Mouse (Mus musculus) midbrain, embryonic 14.5 days (tissue): ENCODE results near the gene Tbx3. TPM values are rescaled to one million over a fixed set of nuclear protein-coding genes. Genes with fewer than 3 reads are reported as not detected.

Experiments
- ATAC-seq: fragments of 200-750 bp; cut with Nextera tagmentation; 2 replicates; pipeline ENCODE4 v1.8.0; 2017; ENCODE audit warnings: moderate number of reproducible peaks, moderate library complexity; ENCODE audit not compliant: low FRiP score, low TSS enrichment
- DNase-seq: peaks from one replicate; pipeline ENCODE4 v3.0.0-alpha.2; 2015
- H3K27ac ChIP-seq: fragments of 300-500 bp; sonication (generic); replicated peaks from 2 replicates; pipeline ENCODE4 v1.5.1; 2014; ENCODE audit warnings: mild to moderate bottlenecking, low read depth, low read length, moderate library complexity
- H3K27me3 ChIP-seq: fragments of 300-500 bp; sonication (generic); 2 replicates; pipeline ENCODE4 v1.6.1; 2014; ENCODE audit warnings: low read length, control low read depth, mixed read lengths; ENCODE audit not compliant: control insufficient read depth, insufficient read depth
- H3K36me3 ChIP-seq: fragments of 300-500 bp; sonication (generic); 2 replicates; pipeline ENCODE4 v1.6.1; 2014; ENCODE audit warnings: low read length, control low read depth; ENCODE audit not compliant: control insufficient read depth, insufficient read depth
- H3K4me1 ChIP-seq: fragments of 300-500 bp; sonication (generic); 2 replicates; pipeline ENCODE4 v1.6.1; 2014; ENCODE audit warnings: mild to moderate bottlenecking, antibody characterized with exemption, low read length, control low read depth; ENCODE audit not compliant: control insufficient read depth, insufficient read depth
- H3K4me2 ChIP-seq: fragments of 300-500 bp; sonication (generic); 2 replicates; pipeline ENCODE4 v1.6.1; 2014; ENCODE audit warnings: mild to moderate bottlenecking, low read length, moderate library complexity
- H3K4me3 ChIP-seq: fragments of 300-500 bp; sonication (generic); replicated peaks from 2 replicates; pipeline ENCODE4 v1.5.1; 2014; ENCODE audit warnings: low read depth, low read length
- H3K9ac ChIP-seq: fragments of 300-500 bp; sonication (generic); replicated peaks from 2 replicates; pipeline ENCODE4 v1.6.1; 2014; ENCODE audit warnings: mild to moderate bottlenecking, low read length, moderate library complexity
- H3K9me3 ChIP-seq: fragments of 300-500 bp; sonication (generic); 2 replicates; pipeline ENCODE4 v1.6.1; 2016; ENCODE audit warnings: low read length, control low read depth, mixed read lengths; ENCODE audit not compliant: control insufficient read depth
- WGBS: fragments of 180-500 bp; shearing (Covaris S2); extraction: QIAGEN DNeasy Blood & Tissue Kit; methylation state at CpG from one replicate; pipeline ENCODE4 v1.1.7; 2014; 5-methylcytosine and 5-hydroxymethylcytosine counted together
- polyA plus RNA-seq: library from polyadenylated mRNA; unstranded; fragments of >200 nt; fragmentation: Nextera tagmentation; extraction: Ambion mirVana; gene quantifications from 2 replicates; pipeline ENCODE4 v1.2.1, GENCODE M21; 2014

The Tbx3 gene
- polyA plus RNA-seq, 1 experiment from 2014 or later, result 2.4 TPM

GRCm38 (mm10) chr5:119657804-119658203 lies 12.7 kb upstream of the Tbx3 start:
- no peak overlapping the region for H3K9ac ChIP-seq
- H3K27ac ChIP-seq, result no peak overlapping the region
- no peak for ATAC-seq
- peaks cover 85% of the 10 kb centered on the region for H3K27me3 ChIP-seq
- no peaks in the 10 kb centered on the region for H3K36me3 ChIP-seq
- H3K4me2 ChIP-seq, result no peak overlapping the region
- DNase-seq, result no peak
- no peaks in the 10 kb centered on the region for H3K4me1 ChIP-seq
- 3% methylated on average over 6 of the region's 6 CpGs for WGBS
- H3K4me3 ChIP-seq, result no peak overlapping the region
- H3K9me3 ChIP-seq, result no peaks in the 10 kb centered on the region

- no peak overlapping the region for H3K27ac ChIP-seq
- WGBS, result 6% methylated on average over 5 of the region's 5 CpGs
- ATAC-seq, result no peak
These were observed 12.1 kb upstream of the Tbx3 start for GRCm38 (mm10) chr5:119658396-119658795.

GRCm38 (mm10) chr5:119659041-119659440 lies 11.4 kb upstream of the Tbx3 start:
- DNase-seq, result no peak

More at GRCm38 (mm10) chr5:119658396-119658795, 12.1 kb upstream of the Tbx3 start:
- no peak for DNase-seq
- Histone ChIP-seq H3K4me1 (no peaks in the 10 kb centered on the region), H3K4me2 (no peak overlapping the region), H3K9ac (no peak overlapping the region), H3K27me3 (peaks cover 91% of the 10 kb centered on the region), H3K9me3 (no peaks in the 10 kb centered on the region), H3K36me3 (no peaks in the 10 kb centered on the region), H3K4me3 (no peak overlapping the region)

GRCm38 (mm10) chr5:119660526-119661410 lies 9.7 kb upstream of the Tbx3 start:
- 1% methylated on average over 25 of the region's 25 CpGs for WGBS
- DNase-seq (no peak), ATAC-seq (no peak)
- H3K9me3 ChIP-seq, result no peaks in the 10 kb centered on the region
- no peaks in the 10 kb centered on the region for H3K4me1 ChIP-seq
- no peaks in the 10 kb centered on the region for H3K36me3 ChIP-seq
- H3K27me3 ChIP-seq, result peaks cover 91% of the 10 kb centered on the region
- H3K4me3 ChIP-seq, result no peak overlapping the region
- H3K9ac ChIP-seq, result no peak overlapping the region
- H3K27ac ChIP-seq, result no peak overlapping the region
- H3K4me2 ChIP-seq, result no peak overlapping the region

More at GRCm38 (mm10) chr5:119659041-119659440, 11.4 kb upstream of the Tbx3 start:
- WGBS, result 2% methylated on average over 3 of the region's 3 CpGs
- no peak overlapping the region for H3K9ac ChIP-seq
- H3K4me3 ChIP-seq, result no peak overlapping the region
- no peaks in the 10 kb centered on the region for H3K9me3 ChIP-seq
- H3K36me3 ChIP-seq, result no peaks in the 10 kb centered on the region
- no peak overlapping the region for H3K4me2 ChIP-seq
- ATAC-seq, result no peak
- no peaks in the 10 kb centered on the region for H3K4me1 ChIP-seq
- peaks cover 91% of the 10 kb centered on the region for H3K27me3 ChIP-seq
- H3K27ac ChIP-seq, result no peak overlapping the region

- Histone ChIP-seq H3K9ac (no peak overlapping the region), H3K36me3 (no peaks in the 10 kb centered on the region), H3K27ac (no peak overlapping the region), H3K9me3 (no peaks in the 10 kb centered on the region), H3K4me3 (no peak overlapping the region), H3K27me3 (peaks cover 91% of the 10 kb centered on the region), H3K4me2 (no peak overlapping the region), H3K4me1 (no peaks in the 10 kb centered on the region)
- 2% methylated on average over 11 of the region's 11 CpGs for WGBS
- DNase-seq, result no peak
- ATAC-seq, result no peak
These were observed 9.0 kb upstream of the Tbx3 start for GRCm38 (mm10) chr5:119661474-119661873.

- H3K4me3 ChIP-seq, result no peak overlapping the region
- no peaks in the 10 kb centered on the region for H3K4me1 ChIP-seq
- DNase-seq (no peak), ATAC-seq (no peak)
- H3K9me3 ChIP-seq, result no peaks in the 10 kb centered on the region
- H3K36me3 ChIP-seq, result no peaks in the 10 kb centered on the region
- no peak overlapping the region for H3K27ac ChIP-seq
- H3K27me3 ChIP-seq, result peaks cover 92% of the 10 kb centered on the region
- 1% methylated on average over 13 of the region's 13 CpGs for WGBS
- no peak overlapping the region for H3K9ac ChIP-seq
- H3K4me2 ChIP-seq, result no peak overlapping the region
These were observed 8.1 kb upstream of the Tbx3 start for GRCm38 (mm10) chr5:119662326-119662725.

GRCm38 (mm10) chr5:119662731-119663130 lies 7.7 kb upstream of the Tbx3 start:
- ATAC-seq (no peak), DNase-seq (no peak)
- WGBS, result under 1% methylated on average over 12 of the region's 12 CpGs

GRCm38 (mm10) chr5:119663241-119663640 lies 7.2 kb upstream of the Tbx3 start:
- Histone ChIP-seq H3K27ac (no peak overlapping the region), H3K27me3 (peaks cover 92% of the 10 kb centered on the region), H3K9ac (no peak overlapping the region), H3K36me3 (no peaks in the 10 kb centered on the region), H3K4me2 (no peak overlapping the region), H3K9me3 (no peaks in the 10 kb centered on the region), H3K4me1 (no peaks in the 10 kb centered on the region), H3K4me3 (no peak overlapping the region)
- WGBS, result under 1% methylated on average over 15 of the region's 15 CpGs
- ATAC-seq (no peak), DNase-seq (no peak)

More at GRCm38 (mm10) chr5:119662731-119663130, 7.7 kb upstream of the Tbx3 start:
- Histone ChIP-seq H3K36me3 (no peaks in the 10 kb centered on the region), H3K27me3 (peaks cover 92% of the 10 kb centered on the region), H3K9me3 (no peaks in the 10 kb centered on the region), H3K4me1 (no peaks in the 10 kb centered on the region), H3K27ac (no peak overlapping the region), H3K4me3 (no peak overlapping the region), H3K4me2 (no peak overlapping the region), H3K9ac (no peak overlapping the region)

- H3K27ac ChIP-seq, result no peak overlapping the region
- no peak overlapping the region for H3K9ac ChIP-seq
- H3K9me3 ChIP-seq, result no peaks in the 10 kb centered on the region
- no peaks in the 10 kb centered on the region for H3K36me3 ChIP-seq
- ATAC-seq, result no peak
- no peak overlapping the region for H3K4me2 ChIP-seq
- no peak for DNase-seq
- peaks cover 92% of the 10 kb centered on the region for H3K27me3 ChIP-seq
- WGBS, result 0% methylated on average over 5 of the region's 5 CpGs
- H3K4me1 ChIP-seq, result no peaks in the 10 kb centered on the region
- no peak overlapping the region for H3K4me3 ChIP-seq
These were observed 6.7 kb upstream of the Tbx3 start for GRCm38 (mm10) chr5:119663747-119664146.
